Mouse (Mus musculus) left cerebral cortex, adult 18-20 months (tissue): ENCODE measurements at regions not wholly inside any gene's neighbourhood (a gene's known extent, or its start where the extent isn't known, plus 50 kb on each side); places are given as distances from the start of the nearest gene placed in this dataset.
A peak's percentile ranks its signal among the peaks of the same experiment; 100 is the strongest.

Experiments used
- DNase-seq, 2 experiments: peaks; one replicate each; pipeline ENCODE4 v3.0.0; 2021 to 2022; ENCODE audit warnings: low spot score in 2 of 2, mixed read lengths in 1 of 2

DNA sequence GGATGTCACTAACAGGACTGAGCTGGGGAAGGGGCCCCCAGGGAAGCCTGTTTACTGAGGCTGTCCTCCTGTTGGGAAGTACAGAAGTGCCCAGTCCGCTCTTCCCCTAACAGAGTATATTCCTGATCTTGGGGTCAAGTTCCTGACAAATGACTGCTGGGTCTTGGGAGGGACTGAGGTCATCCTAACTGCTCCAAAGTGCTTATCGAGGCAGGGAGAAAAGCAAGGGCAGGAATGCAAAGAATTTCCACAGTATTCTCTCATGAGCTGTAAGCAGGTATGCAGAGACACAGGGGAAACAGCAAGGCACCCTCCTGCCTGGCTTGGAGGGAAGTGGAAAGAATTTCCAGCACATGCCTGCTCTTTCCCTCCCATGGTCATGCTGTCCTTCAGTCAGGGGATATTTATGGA, 107.9 kb downstream of the Oma1 start:
- DNase-seq, result no peak

DNA sequence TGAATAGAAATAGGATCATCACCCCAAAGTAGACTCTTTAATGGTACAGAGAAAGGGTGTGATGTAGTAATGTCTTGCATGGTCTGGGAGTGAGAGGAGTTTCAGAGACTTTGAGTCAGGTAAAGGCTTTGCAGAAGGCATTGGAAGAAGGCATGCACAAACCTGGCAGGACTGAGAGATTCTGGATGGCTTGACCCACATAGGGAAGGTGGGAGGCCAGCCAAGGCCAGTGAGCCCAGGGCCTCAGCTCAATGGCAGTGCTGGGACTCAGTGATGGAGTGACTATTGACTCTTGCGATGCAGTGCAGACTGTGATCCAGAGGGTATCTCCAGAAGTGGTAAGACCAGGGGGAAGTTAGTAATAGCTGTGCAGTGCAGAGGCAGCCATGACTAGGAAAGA, 127.8 kb downstream of the Oma1 start:
- no peak for DNase-seq

DNA sequence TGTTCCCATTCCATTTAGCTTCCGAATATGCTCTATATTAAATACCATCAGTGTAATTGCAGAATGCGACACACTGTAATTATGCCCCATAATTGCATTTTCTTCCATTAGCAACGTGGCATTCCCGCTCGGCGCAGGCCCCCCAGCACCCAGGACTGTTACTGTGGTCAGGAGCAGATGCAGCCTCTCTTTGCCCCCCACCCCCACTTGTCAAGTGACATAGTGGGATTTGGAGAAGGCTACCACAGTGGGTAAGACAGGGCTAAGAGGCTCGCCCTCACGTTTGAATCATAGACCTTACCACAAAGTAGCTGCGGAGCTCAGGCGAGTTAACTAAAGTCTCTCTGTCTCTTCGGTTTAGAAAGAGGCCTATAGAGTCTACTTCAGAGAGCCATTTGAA, 128.3 kb downstream of the Oma1 start:
- no peak for DNase-seq

DNA sequence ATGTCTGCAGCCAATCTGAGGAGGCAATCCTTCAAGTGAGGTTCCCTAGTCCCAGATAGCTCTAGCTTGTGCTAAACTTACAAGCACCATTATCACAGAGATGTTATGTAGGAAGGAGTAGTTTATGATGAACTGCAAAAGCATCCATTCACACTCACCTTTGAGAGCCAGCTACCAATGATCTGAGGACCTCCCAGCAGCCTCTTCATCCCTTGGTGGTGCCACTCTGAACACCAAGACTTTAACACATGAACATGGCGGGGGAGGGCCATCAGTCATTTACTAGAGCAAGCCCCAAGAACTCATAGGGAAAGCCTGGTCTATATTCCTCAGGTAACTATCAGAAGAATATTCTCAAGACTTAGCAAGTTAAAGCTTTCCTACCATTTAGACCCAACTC, 135.7 kb downstream of the Oma1 start:
- DNase-seq, result no peak

DNA sequence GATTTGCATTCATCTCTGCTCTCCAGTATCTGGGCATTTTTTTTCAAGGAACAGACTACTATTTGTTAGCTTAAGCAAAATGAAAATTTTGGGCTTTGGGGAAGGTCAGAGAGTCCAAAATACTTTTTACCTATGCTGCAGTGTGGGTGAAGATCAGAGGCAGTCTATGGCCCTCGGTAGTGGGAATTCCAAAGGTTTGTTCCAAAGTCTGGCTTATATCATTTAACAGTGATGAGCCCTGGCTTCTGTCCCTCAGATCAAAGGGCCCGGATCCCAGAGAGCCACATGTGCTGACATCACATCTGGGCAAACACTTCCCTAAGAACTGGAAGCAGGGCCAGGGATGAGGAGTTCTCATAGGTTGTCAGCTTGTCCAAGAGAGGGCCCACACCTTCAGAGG, 136.5 kb downstream of the Oma1 start:
- no peak for DNase-seq

DNA sequence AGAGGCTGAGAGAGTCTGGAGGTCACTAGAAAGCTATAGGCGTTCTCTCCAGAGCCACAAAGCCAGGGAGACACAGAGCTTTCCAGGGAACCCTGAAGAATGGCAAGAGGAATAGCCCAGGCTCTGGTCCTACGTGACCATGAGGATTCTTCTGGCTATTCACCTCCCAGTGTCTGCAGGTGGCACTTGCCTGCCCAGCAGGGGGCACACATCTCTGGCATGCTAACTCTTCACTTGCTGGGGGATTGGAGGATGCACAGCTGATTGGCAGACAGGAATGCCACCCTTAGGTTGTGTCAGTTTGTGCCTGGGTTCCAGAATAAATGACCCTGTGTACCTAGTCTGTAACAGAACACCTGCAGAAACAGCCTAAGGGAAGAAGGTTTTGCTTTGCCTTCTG, 141.8 kb downstream of the Oma1 start:
- DNase-seq, result no peak

DNA sequence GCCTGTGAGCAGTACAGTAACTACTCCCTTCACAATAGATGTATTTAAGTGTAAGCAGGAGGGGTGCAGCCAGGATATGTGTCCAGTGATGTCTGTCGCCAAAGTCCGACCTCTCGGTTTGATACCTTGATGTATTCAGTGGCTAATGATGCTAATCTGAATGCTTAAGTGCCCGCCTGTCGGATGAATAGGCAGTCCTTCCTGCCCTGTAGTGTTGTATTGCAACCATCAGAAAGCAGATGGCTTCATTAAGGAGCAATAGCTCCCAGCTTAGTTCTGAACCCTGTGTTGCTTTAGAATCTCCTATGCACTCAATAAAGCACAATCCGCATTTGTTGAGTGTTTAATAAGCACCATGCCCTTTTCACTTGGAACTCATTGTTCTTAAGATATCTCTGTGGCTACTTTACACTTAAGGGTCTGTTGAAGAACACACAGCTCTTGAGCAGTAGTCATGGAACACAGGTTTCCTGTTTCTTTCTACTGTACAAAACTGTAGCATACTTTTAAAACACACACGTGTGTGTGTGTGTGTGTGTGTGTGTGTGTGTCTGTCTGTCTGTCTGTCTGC, 152.5 kb downstream of the Oma1 start:
- no peak for DNase-seq

DNA sequence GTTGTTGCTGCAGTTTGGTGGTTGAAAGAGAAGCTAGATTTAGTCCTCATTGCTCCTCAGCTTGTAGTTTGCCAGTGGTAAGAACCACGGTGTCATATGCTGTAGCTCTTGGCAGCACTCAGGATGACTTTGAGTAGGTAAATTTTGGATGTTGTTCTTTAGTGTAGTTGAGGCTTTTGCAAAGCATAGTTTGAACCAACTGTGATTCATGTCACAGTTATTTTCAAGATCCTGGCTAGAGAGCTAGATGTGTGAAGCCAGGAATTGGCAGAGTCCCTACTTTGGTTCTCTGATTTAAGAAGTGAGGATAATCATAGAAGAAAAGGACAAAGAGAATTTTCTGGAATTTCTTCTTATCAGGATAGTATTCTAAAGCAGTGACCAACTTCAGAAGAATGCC, 143.6 kb upstream of the Dab1 start:
- peak in 1 of 2 experiments; percentile 3 for DNase-seq

DNA sequence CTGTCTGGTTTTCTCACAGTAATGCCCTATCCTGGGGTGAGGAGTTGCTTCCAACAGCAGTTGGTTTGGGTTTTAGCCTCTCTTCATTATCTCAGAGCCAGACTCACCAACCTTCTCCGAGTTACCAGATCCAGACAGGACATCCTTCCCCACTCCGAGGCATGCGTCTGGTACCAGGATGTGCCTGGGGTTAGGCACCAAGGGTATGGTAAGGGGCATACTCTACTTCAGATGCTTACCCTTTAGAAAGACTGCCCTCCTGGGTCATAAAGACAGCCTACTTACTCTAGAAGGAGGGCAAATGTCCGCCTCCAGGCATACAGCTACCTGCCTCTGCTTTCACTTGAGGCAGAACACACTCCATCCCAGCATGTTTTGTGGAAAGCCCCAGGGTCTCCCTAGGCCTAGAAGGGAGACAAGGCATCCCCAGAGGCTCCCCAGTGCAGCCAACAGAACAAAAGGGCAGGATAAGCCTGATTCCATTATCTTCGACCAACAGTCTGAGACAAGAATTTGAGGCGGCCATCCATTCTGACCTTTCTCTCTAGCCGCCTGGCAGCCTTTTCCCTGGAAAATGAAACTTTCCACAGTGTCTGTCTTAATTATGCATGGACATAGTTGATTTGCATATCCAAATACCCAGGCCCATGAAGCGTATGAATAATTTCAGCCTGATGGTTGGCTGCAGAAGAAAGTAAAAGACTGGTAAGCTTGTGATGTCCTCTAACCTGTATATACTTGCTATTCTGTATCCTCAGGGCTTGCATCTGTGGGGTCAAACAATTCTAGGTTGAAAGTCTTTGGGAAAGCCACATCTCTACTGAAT, 132.8 kb upstream of the Dab1 start:
- DNase-seq, result no peak

DNA sequence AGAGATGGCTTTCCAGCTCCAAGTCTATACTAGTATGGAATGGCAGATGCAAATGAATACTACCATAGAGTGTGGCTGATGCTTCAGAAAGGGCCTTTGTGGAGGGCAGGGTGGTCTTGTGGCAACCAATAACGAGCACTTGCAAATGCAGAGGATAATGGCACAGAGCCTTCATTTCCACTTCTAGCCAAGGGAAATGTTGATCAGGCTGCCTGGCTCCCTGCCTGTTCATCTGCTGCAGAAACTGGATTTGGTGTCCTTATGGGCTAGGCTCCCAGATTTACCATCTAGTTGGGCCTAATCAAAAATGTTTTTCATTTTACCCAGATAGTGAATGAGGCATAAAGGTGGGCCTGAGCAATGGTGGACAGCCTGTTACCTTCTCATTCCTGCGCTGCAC, 110.7 kb upstream of the Dab1 start:
- peak; percentile 7 to 16 for DNase-seq

DNA sequence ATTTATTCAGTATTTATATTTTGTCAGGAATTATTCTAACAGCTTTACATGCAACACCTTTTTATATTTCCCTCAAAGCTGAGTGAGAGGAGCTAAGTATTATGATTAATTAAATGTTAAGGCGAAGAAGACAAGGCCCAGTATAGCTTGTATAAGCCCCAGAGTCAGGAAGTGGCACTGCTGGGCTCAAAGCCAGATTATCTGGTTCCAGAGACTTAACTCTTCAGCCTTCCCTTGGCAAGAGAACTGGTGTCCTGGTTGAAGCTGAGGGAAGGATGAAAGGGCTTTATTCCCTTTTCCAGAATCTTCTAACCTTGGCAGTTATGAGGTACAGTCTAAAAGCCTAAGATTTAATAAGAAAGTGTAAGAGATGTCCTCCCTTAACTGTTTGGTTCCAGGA, 106.3 kb upstream of the Dab1 start:
- no peak for DNase-seq

DNA sequence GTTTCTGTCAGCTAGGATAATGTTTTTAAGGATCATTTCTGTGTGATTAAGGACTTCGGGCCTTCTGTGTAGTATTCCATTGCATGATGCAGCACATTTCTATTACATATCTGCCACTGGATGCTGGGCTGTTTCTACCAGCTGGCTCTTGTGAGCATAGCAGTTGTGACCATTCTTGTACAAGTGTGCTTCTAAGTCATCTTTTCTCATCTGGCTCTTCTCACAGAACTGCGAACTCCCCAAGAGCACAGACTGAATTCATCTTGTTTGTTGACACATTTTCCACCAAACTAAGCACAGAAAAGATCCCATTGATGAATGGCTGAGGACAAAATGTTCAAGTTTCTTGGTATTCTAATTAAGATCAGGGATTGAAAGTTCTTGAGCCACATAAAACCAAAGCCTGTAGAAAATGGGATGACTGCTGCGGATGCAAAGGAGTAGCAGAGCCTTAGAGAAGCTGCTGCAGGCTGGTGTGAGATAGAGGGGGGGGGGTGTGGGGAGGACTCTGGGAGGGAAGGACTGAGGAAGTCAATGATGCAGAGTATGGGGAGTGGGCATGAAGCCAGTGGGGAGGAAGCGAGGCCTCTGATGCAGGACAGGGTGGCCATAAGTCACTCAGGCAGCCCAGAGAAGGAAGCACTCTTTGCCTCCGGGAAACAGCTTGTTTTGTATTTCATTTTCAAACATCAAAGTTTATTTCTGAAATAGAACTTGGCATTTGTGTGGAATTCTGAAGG, 97.1 kb upstream of the Dab1 start:
- no peak for DNase-seq

DNA sequence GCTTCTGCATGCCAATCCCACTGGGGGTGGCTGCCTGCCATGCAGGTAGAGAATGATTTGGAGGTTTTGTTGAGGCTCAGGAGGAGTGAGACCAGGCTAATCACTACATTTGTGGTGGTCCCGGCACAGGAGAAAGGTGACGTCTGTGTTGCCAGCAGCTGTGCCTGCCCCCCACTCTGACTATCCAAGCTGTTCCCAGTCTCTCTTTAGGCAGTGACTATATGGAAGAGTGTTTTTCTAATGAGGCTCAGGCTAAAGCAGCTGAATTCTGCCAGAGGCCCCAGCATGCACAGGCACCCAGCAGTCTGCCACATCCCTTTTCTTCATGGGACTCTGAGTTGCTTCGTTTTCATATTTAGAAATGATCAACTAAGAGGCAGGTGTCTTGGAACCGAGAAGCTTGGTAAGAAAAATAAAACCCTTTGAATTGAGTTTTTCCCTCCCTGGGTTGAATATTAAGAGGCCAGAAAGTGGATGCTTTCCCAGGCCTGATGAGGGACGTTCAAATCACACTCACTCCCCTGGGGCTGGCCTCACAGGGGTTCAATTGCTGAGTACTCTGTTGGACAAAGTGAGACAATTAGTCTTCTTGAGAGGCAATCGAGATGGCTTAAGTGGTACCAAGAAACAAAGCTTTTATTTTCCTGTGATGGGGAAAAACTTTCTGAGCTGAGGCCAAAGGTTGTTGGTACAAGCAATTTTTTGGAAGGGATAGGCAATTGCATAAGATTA, 82.5 kb upstream of the Dab1 start:
- no peak for DNase-seq

DNA sequence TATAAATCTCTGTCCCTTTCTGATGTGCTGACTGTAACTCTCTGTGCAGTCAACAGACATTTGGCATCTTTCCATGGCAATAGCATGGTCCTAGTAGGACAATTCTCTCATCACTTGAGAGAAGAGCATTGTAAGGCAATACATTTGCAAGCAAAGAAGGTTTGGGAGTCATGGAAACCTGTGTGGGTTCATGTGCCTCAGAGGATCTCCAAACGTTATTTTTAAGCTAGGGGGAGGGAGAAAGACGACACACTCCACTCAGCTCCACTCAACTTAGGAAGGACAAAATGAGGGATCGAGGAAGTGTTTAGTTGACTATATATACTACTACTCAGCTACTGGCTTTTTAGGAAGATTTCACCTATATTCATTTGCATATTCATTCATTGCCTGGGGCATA, 78.2 kb upstream of the Dab1 start:
- DNase-seq, result no peak

DNA sequence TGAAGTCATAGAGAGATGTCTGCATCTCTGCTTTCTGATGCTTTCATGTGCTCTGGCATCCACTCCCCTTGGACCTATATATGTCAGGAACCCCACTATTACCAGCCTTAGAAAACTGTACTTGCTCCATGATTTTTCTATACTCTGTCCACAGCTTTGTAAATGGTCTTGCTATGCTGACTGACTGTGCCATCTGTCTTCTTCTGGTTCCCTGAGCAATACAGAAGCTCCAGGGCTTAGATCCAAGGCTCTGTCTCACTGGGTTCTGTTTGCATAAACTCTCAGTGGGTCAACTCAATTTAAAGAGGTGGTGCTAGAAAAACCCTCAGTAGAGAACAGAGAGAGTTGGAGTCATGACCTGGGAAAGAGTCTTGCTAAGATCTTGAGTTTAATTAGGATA, 71.9 kb upstream of the Dab1 start:
- DNase-seq, result no peak

DNA sequence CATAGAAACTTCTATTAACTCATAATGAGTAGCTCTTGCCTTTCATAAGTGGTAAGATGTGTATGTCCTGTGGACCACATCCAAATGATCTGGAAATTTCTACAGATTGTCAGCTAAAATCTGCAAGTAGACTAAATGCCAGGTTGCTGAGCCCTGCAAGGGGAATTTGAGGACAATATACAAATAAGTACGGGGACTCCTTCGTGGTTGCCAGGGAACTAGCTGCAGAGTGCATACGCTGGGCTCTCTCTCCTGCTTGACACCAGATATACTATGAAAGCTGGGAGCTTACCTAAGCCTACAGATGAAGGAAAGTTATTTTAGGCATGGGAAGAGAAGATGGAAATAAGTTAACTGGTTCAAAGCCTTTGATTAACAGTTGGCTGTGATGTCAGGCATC, 66.7 kb upstream of the Dab1 start:
- no peak for DNase-seq

DNA sequence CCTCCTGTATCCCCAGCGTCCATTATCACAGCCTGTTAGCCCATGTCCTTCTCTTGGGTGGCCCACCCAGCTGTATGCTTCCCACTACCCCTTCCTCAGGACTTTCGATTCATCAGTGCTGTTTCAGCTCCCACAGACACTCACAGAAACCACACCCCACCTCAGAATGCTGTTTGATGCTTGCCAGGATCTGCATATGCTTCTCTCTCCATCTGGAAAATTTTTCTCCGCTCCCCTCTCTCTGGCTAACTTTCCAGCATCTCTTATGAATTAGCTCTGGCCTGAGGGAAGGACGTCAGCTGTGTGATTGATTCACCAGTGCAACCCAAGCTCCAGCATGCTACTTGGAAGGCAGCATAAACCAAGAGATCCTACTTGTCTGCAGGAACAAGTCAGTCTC, 66.0 kb upstream of the Dab1 start:
- no peak for DNase-seq

DNA sequence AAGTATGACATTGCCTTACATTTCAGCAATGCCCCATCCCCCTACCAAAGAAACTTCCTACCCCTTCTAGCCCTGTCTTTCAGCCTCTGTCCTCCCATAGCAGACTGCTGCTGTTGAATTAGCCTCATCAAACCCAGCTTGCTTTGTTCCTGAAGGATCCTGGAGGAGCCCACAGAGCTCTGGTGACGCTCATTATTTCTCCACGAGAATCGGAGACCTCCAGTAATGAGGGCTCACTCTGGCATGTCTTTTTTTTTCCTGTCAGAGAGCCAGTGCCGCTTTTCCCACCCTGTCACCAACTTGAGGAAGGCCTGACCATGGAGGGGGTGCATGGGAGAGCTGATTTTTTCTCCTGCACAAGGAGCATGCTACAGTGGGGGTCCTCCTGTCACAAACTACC, 64.6 kb upstream of the Dab1 start:
- DNase-seq, result no peak
